Mouse (Mus musculus) kidney, postnatal 10 days (tissue): ENCODE measurements around the gene Nr1h5.
A peak's percentile ranks its signal among the peaks of the same experiment; 100 is the strongest.

Experiments
- DNase-seq: peaks from one replicate; pipeline ENCODE4 v3.0.0; 2021; ENCODE audit warnings: mixed read lengths

Nr1h5 gene

GRCm38 (mm10) chr3:102964033-102964432 lies at the start of gene Nr1h5:
TSS of gene Nr1h5 (minus strand) at chr3:102964133.
- no peak for DNase-seq

DNA sequence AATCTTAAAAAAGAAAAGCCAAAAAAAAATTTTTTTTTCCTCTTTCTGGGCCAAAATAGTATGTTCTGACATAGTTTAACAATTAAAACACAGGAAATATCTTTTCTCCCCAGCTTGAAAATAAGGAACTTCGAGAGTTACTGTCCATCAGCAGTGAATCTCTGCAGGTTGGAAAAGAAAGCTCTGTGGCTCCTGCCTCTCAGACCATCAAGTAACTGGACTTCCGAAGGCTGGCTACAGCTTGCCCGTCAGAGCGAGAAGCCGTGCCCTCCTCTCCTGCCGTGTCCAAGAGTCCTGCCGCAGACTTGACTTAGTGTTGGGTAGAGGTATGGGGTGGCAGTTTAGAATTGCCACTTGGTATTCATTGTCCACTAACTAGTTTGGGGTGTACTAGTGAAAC lies 37.7 kb upstream of the Nr1h5 start:
- DNase-seq, result no peak

GRCm38 (mm10) chr3:102997591-102997990 lies 33.7 kb upstream of the Nr1h5 start:
- DNase-seq, result no peak

- no peak for DNase-seq
These were observed 33.1 kb upstream of the Nr1h5 start for GRCm38 (mm10) chr3:102997036-102997435.

DNA sequence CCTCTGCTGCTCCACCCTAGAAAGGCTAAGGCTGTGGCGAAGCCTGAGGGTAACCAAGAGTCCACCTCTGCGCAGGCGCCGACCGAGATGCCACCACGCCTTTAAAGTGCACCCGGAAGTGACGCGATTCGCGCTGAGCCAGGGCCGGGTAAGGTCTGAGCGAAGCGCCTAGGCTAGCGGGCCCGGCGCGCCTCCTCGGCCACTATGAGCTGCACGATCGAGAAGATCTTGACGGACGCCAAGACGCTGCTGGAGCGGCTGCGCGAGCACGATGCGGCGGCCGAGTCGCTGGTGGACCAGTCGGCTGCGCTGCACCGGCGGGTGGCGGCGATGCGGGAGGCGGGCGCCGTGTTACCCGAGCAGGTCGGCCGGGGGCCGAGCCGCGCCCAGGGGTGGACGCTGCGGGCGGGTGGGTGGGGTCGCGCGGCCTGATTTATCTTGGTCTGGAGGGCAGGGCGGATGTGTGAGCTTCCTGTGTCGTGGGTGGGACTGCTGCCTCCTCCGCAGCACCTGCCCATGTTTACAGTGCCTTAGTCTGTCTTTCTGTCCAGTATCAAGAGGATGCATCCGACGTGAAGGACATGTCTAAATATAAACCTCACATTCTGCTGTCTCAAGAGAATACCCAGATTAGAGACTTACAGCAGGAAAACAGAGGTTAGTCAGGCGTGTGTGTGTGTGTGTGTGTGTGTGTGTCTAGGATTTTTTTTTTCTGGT lies 31.8 kb upstream of the Nr1h5 start, which contains the start of gene Sike1:
Sike1 (plus strand) TSS at position 104 of the 717 bp plus-strand sequence.
- peak; percentile 96 for DNase-seq

DNA sequence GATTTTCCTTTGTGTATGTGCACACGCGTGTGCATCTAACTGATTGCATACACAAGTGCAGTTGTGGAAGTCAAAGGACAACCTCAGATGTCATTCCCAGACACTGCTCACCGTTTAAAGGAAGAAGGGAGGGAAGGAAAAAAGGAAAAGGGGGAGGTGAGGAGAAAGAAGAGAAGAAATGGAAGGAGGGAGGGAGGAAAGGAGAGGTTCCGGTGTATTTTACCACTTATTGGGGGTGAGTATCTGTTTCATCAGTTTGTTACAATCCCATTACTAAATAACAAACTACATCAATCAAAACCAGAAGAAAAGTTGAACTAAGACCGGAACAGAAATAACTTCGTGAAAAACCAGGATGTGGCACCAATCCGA lies 31.3 kb upstream of the Nr1h5 start:
- DNase-seq, result no peak

DNA sequence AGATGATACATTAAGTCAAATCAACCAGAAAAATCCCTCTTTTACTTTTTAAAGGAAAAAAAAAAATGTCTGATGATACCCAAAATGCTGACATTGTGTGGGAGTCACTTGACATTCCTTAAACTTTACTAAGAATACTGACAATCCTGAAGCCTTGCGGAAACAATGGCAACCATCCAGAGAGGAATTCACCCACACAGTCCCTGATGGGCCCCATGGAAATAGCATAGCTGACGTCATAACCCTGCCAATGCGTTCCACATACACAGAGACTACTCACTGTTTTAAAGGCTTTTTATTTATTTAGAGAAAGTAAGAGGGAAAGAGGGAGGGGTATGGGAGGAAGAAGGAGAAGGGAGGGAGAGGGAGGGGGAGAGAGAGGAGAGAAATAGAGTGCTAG lies 29.0 kb upstream of the Nr1h5 start:
- DNase-seq, result no peak

DNA sequence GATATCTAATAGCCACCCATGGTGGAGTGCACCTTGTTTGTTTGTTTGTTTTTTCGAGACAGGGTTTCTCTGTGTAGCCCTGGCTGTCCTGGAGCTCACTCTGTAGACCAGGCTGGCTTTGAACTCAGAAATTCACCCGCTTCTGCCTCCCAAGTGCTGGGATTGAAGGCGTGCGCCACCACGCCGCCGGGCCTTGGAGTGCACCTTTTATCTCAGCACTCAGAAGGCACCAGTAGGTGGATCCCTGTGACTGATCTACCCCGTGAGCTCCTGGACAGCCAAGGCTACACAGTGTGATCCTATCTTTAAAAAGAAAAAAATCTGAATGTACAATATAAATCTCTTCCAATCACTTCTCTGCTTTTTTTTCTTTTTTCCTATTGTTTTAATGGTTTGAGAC lies 27.1 kb upstream of the Nr1h5 start:
- no peak for DNase-seq

- DNase-seq, result no peak
These were observed 16.4 kb upstream of the Nr1h5 start for GRCm38 (mm10) chr3:102980349-102980736.

GRCm38 (mm10) chr3:102979550-102980348 lies 15.8 kb upstream of the Nr1h5 start:
- no peak for DNase-seq

- DNase-seq, result no peak
These were observed 13.0 kb upstream of the Nr1h5 start for GRCm38 (mm10) chr3:102976906-102977305.

- no peak for DNase-seq
These were observed 6.6 kb upstream of the Nr1h5 start for GRCm38 (mm10) chr3:102970508-102970907.

DNA sequence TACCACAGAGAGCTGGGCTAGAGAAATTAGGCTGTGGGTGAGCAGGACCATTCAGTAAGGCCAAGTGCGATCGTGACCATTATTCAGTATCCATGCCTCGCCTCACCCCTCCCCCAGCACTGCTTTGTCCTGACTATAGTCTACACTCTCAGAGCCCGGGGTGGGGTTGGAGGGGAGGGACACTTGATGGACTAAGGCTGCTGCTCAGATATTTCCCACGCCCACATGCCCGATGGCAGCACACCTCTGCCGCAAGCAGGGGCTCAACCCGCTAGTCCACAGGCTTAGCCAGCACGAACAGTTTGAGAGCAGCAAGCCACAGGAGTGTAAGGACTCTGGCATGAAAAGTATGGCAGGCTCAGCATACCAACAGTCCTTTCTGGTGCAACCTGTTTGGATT lies 6.1 kb upstream of the Nr1h5 start:
- DNase-seq, result no peak

- no peak for DNase-seq
These were observed 8.3 kb downstream of the Nr1h5 start for GRCm38 (mm10) chr3:102955596-102955995.

- no peak for DNase-seq
These were observed 8.8 kb downstream of the Nr1h5 start for GRCm38 (mm10) chr3:102955143-102955542.

DNA sequence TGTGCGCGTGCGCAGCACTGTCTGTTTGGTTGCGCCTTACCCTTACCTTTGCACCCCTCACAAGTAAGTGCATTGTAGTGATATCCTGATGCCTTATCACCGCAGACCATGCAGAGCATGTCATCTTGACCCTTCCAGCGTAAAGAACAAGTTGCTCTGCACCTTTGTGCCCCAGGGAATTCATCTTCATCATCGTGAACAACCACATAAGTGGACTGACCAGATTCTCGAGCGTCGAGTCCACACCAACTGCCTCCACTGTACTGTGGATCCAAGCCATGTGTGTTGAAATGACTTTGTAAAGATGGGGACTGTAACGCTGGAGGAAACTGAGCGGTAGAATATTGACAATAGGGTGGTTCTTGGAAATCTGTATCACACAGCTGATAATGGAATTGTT lies 9.5 kb downstream of the Nr1h5 start:
- no peak for DNase-seq

- no peak for DNase-seq
These were observed 17.1 kb downstream of the Nr1h5 start for GRCm38 (mm10) chr3:102946861-102947260.

DNA sequence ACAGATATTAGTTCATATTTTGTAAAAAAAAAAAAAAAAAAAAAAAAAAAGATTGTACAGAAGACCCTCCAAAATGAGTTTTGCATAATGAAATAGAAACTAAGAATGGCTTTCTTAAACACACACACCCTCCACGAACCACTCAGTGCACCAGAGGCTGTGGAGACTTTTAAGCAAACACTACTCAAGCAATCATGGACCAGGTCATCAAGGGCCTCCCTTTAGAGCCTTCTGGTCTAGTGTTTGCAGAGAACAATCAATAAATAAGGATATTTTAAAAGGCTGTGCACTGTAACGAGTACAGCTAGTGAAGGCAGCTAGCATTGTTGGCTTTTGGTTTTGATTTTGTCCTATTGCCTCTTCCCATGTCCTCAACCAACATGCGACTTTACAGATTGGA lies 17.6 kb downstream of the Nr1h5 start:
- no peak for DNase-seq

DNA sequence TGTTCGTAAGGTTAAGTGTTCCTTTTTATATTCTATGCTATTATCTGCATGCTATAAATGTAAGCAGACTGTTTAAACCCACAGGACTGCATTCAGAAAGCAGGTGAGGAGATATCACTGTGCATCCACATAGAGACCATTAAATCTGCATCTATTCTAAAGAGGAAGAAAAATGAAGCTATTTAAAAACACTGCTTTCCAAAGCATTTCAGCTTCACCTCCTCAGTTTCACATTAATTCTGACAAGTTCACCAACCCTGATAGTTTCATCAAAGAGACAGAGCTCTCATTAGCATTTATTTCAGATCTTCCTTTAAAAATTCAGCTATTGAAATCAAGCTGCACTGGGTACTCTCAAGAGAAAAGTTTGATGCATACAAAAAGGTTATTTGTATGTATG lies 25.8 kb downstream of the Nr1h5 start:
- DNase-seq, result no peak

DNA sequence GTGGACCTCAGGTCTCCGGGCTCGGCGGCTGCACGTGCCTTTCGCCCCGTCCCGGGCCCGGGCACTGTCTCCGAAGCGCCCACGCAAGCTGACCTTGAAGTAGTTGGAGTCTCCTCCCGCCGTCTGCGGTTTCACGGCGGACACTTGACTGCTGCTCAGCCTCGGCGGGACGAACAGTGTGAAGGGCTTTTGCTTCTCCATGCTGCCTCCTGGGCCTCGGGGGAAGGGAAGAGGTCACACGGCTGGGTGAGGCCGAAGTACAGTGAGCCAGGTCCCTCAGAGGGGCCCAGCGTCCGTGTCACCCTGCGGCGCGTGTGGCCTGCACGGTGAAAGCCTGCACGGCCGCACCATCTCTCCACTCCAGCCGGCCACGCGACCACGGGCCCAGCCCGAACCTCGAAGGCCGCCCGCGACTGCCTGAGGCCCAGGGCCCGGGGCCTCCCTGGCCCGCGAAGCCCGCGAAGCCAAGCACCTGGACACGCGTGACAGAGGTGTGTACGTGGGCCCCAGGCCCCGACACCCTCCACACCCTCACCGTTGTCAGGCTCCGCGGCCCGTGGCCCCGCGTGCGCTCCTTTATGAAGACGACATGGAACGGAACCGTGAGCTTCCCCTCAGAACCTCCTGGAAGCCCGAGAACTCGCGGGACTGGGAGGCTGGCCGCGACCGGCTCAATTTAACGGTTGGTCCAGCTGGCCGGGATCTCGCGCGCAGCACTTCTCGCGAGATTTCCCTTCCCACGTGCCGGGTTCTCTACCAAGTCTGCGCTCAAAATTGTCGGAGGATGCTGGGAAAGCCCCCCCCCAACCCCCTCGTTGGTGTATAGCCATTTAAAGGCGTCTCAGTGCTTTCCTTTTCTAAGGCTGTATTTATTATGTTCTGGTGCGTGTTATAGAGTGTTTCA lies 28.2 kb downstream of the Nr1h5 start, which contains the start of gene Sycp1:
Sycp1 (minus strand) TSS at position 650 of the 904 bp plus-strand sequence.
- no peak for DNase-seq

GRCm38 (mm10) chr3:102899136-102899535 lies 64.8 kb downstream of the Nr1h5 start:
- no peak for DNase-seq
